Mouse (Mus musculus) kidney, embryonic 16.5 days (tissue): ENCODE measurements around the gene Tln2. TPM values are rescaled to one million over a fixed set of nuclear protein-coding genes. Genes with fewer than 3 reads are reported as not detected.

ENCODE experiments used
- ATAC-seq: fragments of 200-750 bp; cut with Nextera tagmentation; 2 replicates; pipeline ENCODE4 v1.8.0; 2017; ENCODE audit warnings: moderate TSS enrichment; ENCODE audit not compliant: low FRiP score, low TSS enrichment
- H3K27ac ChIP-seq: fragments of 300-500 bp; sonication (generic); 2 replicates; pipeline ENCODE4 v1.5.1; 2014; ENCODE audit warnings: low read length
- H3K27me3 ChIP-seq: fragments of 300-500 bp; sonication (generic); 2 replicates; pipeline ENCODE4 v1.6.1; 2014; ENCODE audit warnings: low read length, control low read depth, mixed read lengths; ENCODE audit not compliant: insufficient read depth
- H3K36me3 ChIP-seq: fragments of 300-500 bp; sonication (generic); 2 replicates; pipeline ENCODE4 v1.6.1; 2014; ENCODE audit warnings: low read length, control low read depth, mixed read lengths; ENCODE audit not compliant: insufficient read depth
- H3K4me1 ChIP-seq: fragments of 300-500 bp; sonication (generic); 2 replicates; pipeline ENCODE4 v1.6.1; 2014; ENCODE audit warnings: low read length, control low read depth, mixed read lengths; ENCODE audit not compliant: insufficient read depth
- H3K4me2 ChIP-seq: fragments of 300-500 bp; sonication (generic); replicated peaks from 2 replicates; pipeline ENCODE4 v1.6.1; 2014; ENCODE audit warnings: low read depth, low read length
- H3K4me3 ChIP-seq: fragments of 300-500 bp; sonication (generic); 2 replicates; pipeline ENCODE4 v1.5.1; 2014; ENCODE audit warnings: mild to moderate bottlenecking, low read length
- H3K9ac ChIP-seq: fragments of 300-500 bp; sonication (generic); replicated peaks from 2 replicates; pipeline ENCODE4 v1.6.1; 2014; ENCODE audit warnings: low read length
- H3K9me3 ChIP-seq: fragments of 300-500 bp; sonication (generic); 2 replicates; pipeline ENCODE4 v1.6.1; 2016; ENCODE audit warnings: low read length, control low read depth
- WGBS: fragments of 180-500 bp; shearing (Covaris S2); extraction: QIAGEN DNeasy Blood & Tissue Kit; methylation state at CpG from one replicate; pipeline ENCODE4 v1.1.7; 2014; 5-methylcytosine and 5-hydroxymethylcytosine counted together
- polyA plus RNA-seq: library from polyadenylated mRNA; unstranded; fragments of >200 nt; fragmentation: Nextera tagmentation; extraction: Ambion mirVana; gene quantifications from 2 replicates; pipeline ENCODE4 v1.2.1, GENCODE M21; 2015

The Tln2 gene
- polyA plus RNA-seq, 1 experiment from 2014 or later = 19.1 TPM

- peak; percentile 69 for ATAC-seq
- 29% methylated on average over 13 of the region's 13 CpGs for WGBS
- peak overlapping the region; percentile 5; the same call in 1 of the 2 replicates for H3K27ac ChIP-seq
- H3K9ac ChIP-seq = no peak overlapping the region
- H3K27me3 ChIP-seq = no peaks in the 10 kb centered on the region
- H3K4me1 ChIP-seq = peaks cover 16% of the 10 kb centered on the region
- H3K4me3 ChIP-seq = no peak overlapping the region
- H3K9me3 ChIP-seq = no peaks in the 10 kb centered on the region
- H3K4me2 ChIP-seq = no peak overlapping the region
- H3K36me3 ChIP-seq = no peaks in the 10 kb centered on the region; the same call in 1 of the 2 replicates
Measured at GRCm38 (mm10) chr9:67260835-67261599, 298.5 kb downstream of the Tln2 start.

- no peaks in the 10 kb centered on the region for H3K27me3 ChIP-seq
- peaks cover 6% of the 10 kb centered on the region; the same call in 1 of the 2 replicates for H3K36me3 ChIP-seq
- no peaks in the 10 kb centered on the region for H3K9me3 ChIP-seq
- no peak overlapping the region for H3K4me3 ChIP-seq
- WGBS = 24% methylated on average over 2 of the region's 2 CpGs
- no peak overlapping the region for H3K4me2 ChIP-seq
- H3K27ac ChIP-seq = no peak overlapping the region
- H3K9ac ChIP-seq = no peak overlapping the region
- ATAC-seq = 0 out of 2 replicates have a peak, but pooled peaks have one; percentile 51
- peaks cover 17% of the 10 kb centered on the region; the same call in 1 of the 2 replicates for H3K4me1 ChIP-seq
Measured at GRCm38 (mm10) chr9:67250141-67250540, 309.4 kb downstream of the Tln2 start.

- no peak overlapping the region for H3K4me2 ChIP-seq
- 93% methylated on average over 10 of the region's 10 CpGs for WGBS
- no peak overlapping the region for H3K9ac ChIP-seq
- no peak overlapping the region for H3K27ac ChIP-seq
- no peaks in the 10 kb centered on the region for H3K9me3 ChIP-seq
- H3K4me3 ChIP-seq = no peak overlapping the region
- H3K27me3 ChIP-seq = no peaks in the 10 kb centered on the region
- peaks cover 17% of the 10 kb centered on the region for H3K4me1 ChIP-seq
- H3K36me3 ChIP-seq = no peaks in the 10 kb centered on the region
- no peak for ATAC-seq
Measured at GRCm38 (mm10) chr9:67247365-67247950, 312.0 kb downstream of the Tln2 start.

GRCm38 (mm10) chr9:67245265-67245664 is 314.2 kb downstream of the Tln2 start:
- no peak overlapping the region for H3K9ac ChIP-seq
- no peak overlapping the region for H3K27ac ChIP-seq
- H3K4me3 ChIP-seq = no peak overlapping the region
- no peaks in the 10 kb centered on the region for H3K27me3 ChIP-seq
- no peaks in the 10 kb centered on the region for H3K9me3 ChIP-seq
- no peaks in the 10 kb centered on the region for H3K36me3 ChIP-seq
- peaks cover 10% of the 10 kb centered on the region; the same call in 1 of the 2 replicates for H3K4me1 ChIP-seq
- ATAC-seq = no peak
- 98% methylated on average over 2 of the region's 2 CpGs for WGBS
- H3K4me2 ChIP-seq = no peak overlapping the region

GRCm38 (mm10) chr9:67241683-67242082 is 317.8 kb downstream of the Tln2 start:
- Histone ChIP-seq H3K9me3 (no peaks in the 10 kb centered on the region), H3K27ac (no peak overlapping the region), H3K9ac (no peak overlapping the region), H3K4me2 (no peak overlapping the region), H3K36me3 (0 out of 2 replicates have a peak, but pooled peaks cover 5% of the 10 kb centered on the region), H3K4me1 (peaks cover 4% of the 10 kb centered on the region; the same call in 1 of the 2 replicates), H3K4me3 (no peak overlapping the region), H3K27me3 (no peaks in the 10 kb centered on the region)
- 85% methylated on average over 5 of the region's 5 CpGs for WGBS
- no peak for ATAC-seq

- Histone ChIP-seq H3K9me3 (no peaks in the 10 kb centered on the region), H3K27ac (no peak overlapping the region), H3K4me1 (peaks cover 8% of the 10 kb centered on the region), H3K9ac (no peak overlapping the region), H3K4me3 (no peak overlapping the region), H3K4me2 (no peak overlapping the region), H3K27me3 (no peaks in the 10 kb centered on the region), H3K36me3 (0 out of 2 replicates have a peak, but pooled peaks cover 5% of the 10 kb centered on the region)
- 52% methylated on average over 9 of the region's 9 CpGs for WGBS
- ATAC-seq = peak; percentile 84
Measured at GRCm38 (mm10) chr9:67240456-67240855, 319.0 kb downstream of the Tln2 start.

GRCm38 (mm10) chr9:67236987-67237386 is 322.5 kb downstream of the Tln2 start:
- Histone ChIP-seq H3K9me3 (no peaks in the 10 kb centered on the region), H3K4me2 (no peak overlapping the region), H3K4me1 (peaks cover 11% of the 10 kb centered on the region), H3K4me3 (no peak overlapping the region), H3K27me3 (no peaks in the 10 kb centered on the region), H3K9ac (no peak overlapping the region), H3K27ac (no peak overlapping the region), H3K36me3 (0 out of 2 replicates have a peak, but pooled peaks cover 5% of the 10 kb centered on the region)
- no peak for ATAC-seq
- WGBS = 64% methylated on average over 3 of the region's 3 CpGs

GRCm38 (mm10) chr9:67235441-67236217 is 323.9 kb downstream of the Tln2 start:
- Histone ChIP-seq H3K9me3 (no peaks in the 10 kb centered on the region), H3K4me2 (peak overlapping the region; percentile 25; the same call in 1 of the 2 replicates), H3K36me3 (0 out of 2 replicates have a peak, but pooled peaks cover 5% of the 10 kb centered on the region), H3K4me3 (no peak overlapping the region), H3K4me1 (peaks cover 11% of the 10 kb centered on the region), H3K9ac (no peak overlapping the region), H3K27ac (peak overlapping the region; percentile 65), H3K27me3 (no peaks in the 10 kb centered on the region)
- WGBS = 21% methylated on average over 12 of the region's 12 CpGs
- ATAC-seq = peak; percentile 51; the same call in 1 of the 2 replicates

GRCm38 (mm10) chr9:67229033-67229432 is 330.5 kb downstream of the Tln2 start:
- no peak overlapping the region for H3K4me3 ChIP-seq
- H3K4me1 ChIP-seq = no peaks in the 10 kb centered on the region
- WGBS = 73% methylated on average over 5 of the region's 5 CpGs
- no peaks in the 10 kb centered on the region for H3K36me3 ChIP-seq
- ATAC-seq = no peak
- no peak overlapping the region for H3K4me2 ChIP-seq
- no peak overlapping the region for H3K27ac ChIP-seq
- H3K27me3 ChIP-seq = no peaks in the 10 kb centered on the region
- H3K9ac ChIP-seq = no peak overlapping the region
- H3K9me3 ChIP-seq = no peaks in the 10 kb centered on the region
